Mouse (Mus musculus) testis, postnatal 14 days (tissue): ENCODE data around the gene Ift88.
A peak's percentile ranks its signal among the peaks of the same experiment; 100 is the strongest.

ENCODE experiments used
- DNase-seq: peaks from one replicate; pipeline ENCODE4 v3.0.0; 2021; ENCODE audit warnings: low spot score

Ift88 gene

GRCm38 (mm10) chr14:57533214-57533613 lies 109.4 kb downstream of the Ift88 start:
- DNase-seq, result peak; percentile 47

- DNase-seq, result no peak
Measured at GRCm38 (mm10) chr14:57533841-57534240, 110.0 kb downstream of the Ift88 start.

GRCm38 (mm10) chr14:57534346-57534745 lies 110.5 kb downstream of the Ift88 start:
- no peak for DNase-seq

- peak; percentile 30 for DNase-seq
Measured at GRCm38 (mm10) chr14:57534961-57535360, 111.1 kb downstream of the Ift88 start.

- DNase-seq, result no peak
Measured at GRCm38 (mm10) chr14:57535646-57536045, 111.8 kb downstream of the Ift88 start.

- DNase-seq, result no peak
Measured at GRCm38 (mm10) chr14:57536820-57537219, 113.0 kb downstream of the Ift88 start.

- no peak for DNase-seq
Measured at GRCm38 (mm10) chr14:57537261-57538015, 113.6 kb downstream of the Ift88 start.

- DNase-seq, result no peak
Measured at GRCm38 (mm10) chr14:57540683-57541082, 116.8 kb downstream of the Ift88 start.

- no peak for DNase-seq
Measured at GRCm38 (mm10) chr14:57542231-57542630, 118.4 kb downstream of the Ift88 start.

- no peak for DNase-seq
Measured at GRCm38 (mm10) chr14:57543420-57544039, 119.7 kb downstream of the Ift88 start.

GRCm38 (mm10) chr14:57545526-57545925 lies 121.7 kb downstream of the Ift88 start:
- no peak for DNase-seq

GRCm38 (mm10) chr14:57546131-57546530 lies 122.3 kb downstream of the Ift88 start:
- no peak for DNase-seq

GRCm38 (mm10) chr14:57546557-57547021 lies 122.7 kb downstream of the Ift88 start:
- no peak for DNase-seq

- DNase-seq, result no peak
Measured at GRCm38 (mm10) chr14:57547062-57547461, 123.2 kb downstream of the Ift88 start.

- no peak for DNase-seq
Measured at GRCm38 (mm10) chr14:57552945-57553344, 129.1 kb downstream of the Ift88 start.

GRCm38 (mm10) chr14:57554434-57554833 lies 130.6 kb downstream of the Ift88 start:
- no peak for DNase-seq

GRCm38 (mm10) chr14:57555471-57556070 lies 131.7 kb downstream of the Ift88 start:
- DNase-seq, result no peak

- no peak for DNase-seq
Measured at GRCm38 (mm10) chr14:57556922-57557321, 133.1 kb downstream of the Ift88 start.

- no peak for DNase-seq
Measured at GRCm38 (mm10) chr14:57565626-57566025, 141.8 kb downstream of the Ift88 start.
